Mouse (Mus musculus) thymus, adult 2 months (tissue): Measurements from ENCODE around the gene Gna15.

Experiments
- CTCF ChIP-seq: fragments of 200-500 bp; IDR thresholded peaks from 2 replicates; pipeline ENCODE4 v1.5.1; 2012; ENCODE audit warnings: mild to moderate bottlenecking, control low read depth, low read length, moderate library complexity, borderline replicate concordance; ENCODE audit not compliant: control insufficient read depth, poor library complexity, insufficient read depth; ENCODE audit errors: extremely low read depth
- POLR2A ChIP-seq: fragments of 200-500 bp; IDR thresholded peaks from 2 replicates; pipeline ENCODE4 v1.6.1; 2012; ENCODE audit warnings: mild to moderate bottlenecking, low read length, control low read depth, moderate library complexity; ENCODE audit not compliant: control insufficient read depth, poor library complexity, insufficient read depth; ENCODE audit errors: extremely low read depth

- no peak for TF ChIP-seq CTCF
- TF ChIP-seq POLR2A = no peak
Measured at GRCm38 (mm10) chr10:81570831-81571500, 46.9 kb upstream of the Gna15 start.
